Mouse (Mus musculus): ENCODE results near the gene Elovl5. TPM values are rescaled to one million over a fixed set of nuclear protein-coding genes. Genes with fewer than 3 reads are reported as not detected.

The Elovl5 gene
- polyA plus RNA-seq, 1 experiment from 2014 or later = 72.7 TPM

GRCm38 (mm10) chr9:78012681-78013080 lies 95.5 kb downstream of the Elovl5 start:
- Histone ChIP-seq H3K27me3 (ENCODE audit: insufficient read depth, poor library complexity, severe bottlenecking) (no peaks in the 10 kb centered on the region), H3K9me3 (no peaks in the 10 kb centered on the region), H3K36me3 (no peaks in the 10 kb centered on the region), H3K27ac (no peak overlapping the region), H3K4me1 (replicated peaks) (peaks cover 7% of the 10 kb centered on the region), H3K4me3 (no peak overlapping the region)
- 91% methylated on average over 5 of the region's 5 CpGs for WGBS
- no peak for DNase-seq (ENCODE audit: low spot score)

- Histone ChIP-seq H3K4me1 (replicated peaks) (peaks cover 13% of the 10 kb centered on the region), H3K36me3 (no peaks in the 10 kb centered on the region), H3K27me3 (ENCODE audit: insufficient read depth, poor library complexity, severe bottlenecking) (0 out of 2 replicates have a peak, but pooled peaks cover 5% of the 10 kb centered on the region), H3K27ac (no peak overlapping the region), H3K4me3 (no peak overlapping the region), H3K9me3 (no peaks in the 10 kb centered on the region)
- DNase-seq (ENCODE audit: low spot score) = no peak
- 42% methylated on average over 1 of the region's 1 CpGs for WGBS
Measured at GRCm38 (mm10) chr9:78013813-78014212, 96.6 kb downstream of the Elovl5 start.

- 0 out of 2 replicates have a peak, but pooled peaks cover 5% of the 10 kb centered on the region for H3K27me3 ChIP-seq (ENCODE audit: insufficient read depth, poor library complexity, severe bottlenecking)
- WGBS = 82% methylated on average over 7 of the region's 7 CpGs
- no peaks in the 10 kb centered on the region for H3K9me3 ChIP-seq
- H3K4me3 ChIP-seq = no peak overlapping the region
- no peaks in the 10 kb centered on the region for H3K36me3 ChIP-seq
- H3K27ac ChIP-seq = no peak overlapping the region
- no peak for DNase-seq (ENCODE audit: low spot score)
- H3K4me1 ChIP-seq (replicated peaks) = peaks cover 20% of the 10 kb centered on the region
Measured at GRCm38 (mm10) chr9:78015816-78016215, 98.7 kb downstream of the Elovl5 start.

- Histone ChIP-seq H3K27ac (no peak overlapping the region), H3K4me1 (replicated peaks) (peaks cover 24% of the 10 kb centered on the region), H3K9me3 (no peaks in the 10 kb centered on the region), H3K4me3 (no peak overlapping the region), H3K36me3 (no peaks in the 10 kb centered on the region), H3K27me3 (ENCODE audit: insufficient read depth, poor library complexity, severe bottlenecking) (0 out of 2 replicates have a peak, but pooled peaks cover 5% of the 10 kb centered on the region)
- no peak for DNase-seq (ENCODE audit: low spot score)
- WGBS = 67% methylated on average over 15 of the region's 15 CpGs
Measured at GRCm38 (mm10) chr9:78016288-78016687, 99.1 kb downstream of the Elovl5 start.

- WGBS = 16% methylated on average over 9 of the region's 9 CpGs
- Histone ChIP-seq H3K36me3 (no peaks in the 10 kb centered on the region), H3K4me1 (replicated peaks) (peaks cover 34% of the 10 kb centered on the region), H3K27me3 (ENCODE audit: insufficient read depth, poor library complexity, severe bottlenecking) (peaks cover 17% of the 10 kb centered on the region), H3K9me3 (no peaks in the 10 kb centered on the region), H3K27ac (peak overlapping the region; percentile 62), H3K4me3 (no peak overlapping the region)
- peak; percentile 71 for DNase-seq (ENCODE audit: low spot score)
Measured at GRCm38 (mm10) chr9:78021256-78021655, 104.1 kb downstream of the Elovl5 start.

- Histone ChIP-seq H3K27me3 (ENCODE audit: insufficient read depth, poor library complexity, severe bottlenecking) (peaks cover 17% of the 10 kb centered on the region), H3K4me3 (no peak overlapping the region), H3K9me3 (no peaks in the 10 kb centered on the region), H3K4me1 (replicated peaks) (peaks cover 27% of the 10 kb centered on the region), H3K36me3 (no peaks in the 10 kb centered on the region), H3K27ac (peak overlapping the region; percentile 62)
- WGBS = 79% methylated on average over 8 of the region's 8 CpGs
- DNase-seq (ENCODE audit: low spot score) = no peak
Measured at GRCm38 (mm10) chr9:78022187-78022945, 105.2 kb downstream of the Elovl5 start.

- Histone ChIP-seq H3K27me3 (ENCODE audit: insufficient read depth, poor library complexity, severe bottlenecking) (peaks cover 12% of the 10 kb centered on the region), H3K36me3 (no peaks in the 10 kb centered on the region), H3K4me1 (replicated peaks) (peaks cover 21% of the 10 kb centered on the region), H3K4me3 (no peak overlapping the region), H3K27ac (no peak overlapping the region), H3K9me3 (no peaks in the 10 kb centered on the region)
- 19% methylated on average over 3 of the region's 3 CpGs for WGBS
- DNase-seq (ENCODE audit: low spot score) = peak; percentile 61
Measured at GRCm38 (mm10) chr9:78024823-78025222, 107.7 kb downstream of the Elovl5 start.

- H3K9me3 ChIP-seq = no peaks in the 10 kb centered on the region
- no peak overlapping the region for H3K4me3 ChIP-seq
- H3K27ac ChIP-seq = no peak overlapping the region
- H3K36me3 ChIP-seq = no peaks in the 10 kb centered on the region
- H3K4me1 ChIP-seq (replicated peaks) = peaks cover 2% of the 10 kb centered on the region
- no peak for DNase-seq (ENCODE audit: low spot score)
- peaks cover 5% of the 10 kb centered on the region for H3K27me3 ChIP-seq (ENCODE audit: insufficient read depth, poor library complexity, severe bottlenecking)
- 82% methylated on average over 3 of the region's 3 CpGs for WGBS
Measured at GRCm38 (mm10) chr9:78027099-78027498, 109.9 kb downstream of the Elovl5 start.

GRCm38 (mm10) chr9:78030835-78031456 lies 113.8 kb downstream of the Elovl5 start:
- H3K4me3 ChIP-seq = no peak overlapping the region
- H3K27ac ChIP-seq = no peak overlapping the region
- no peaks in the 10 kb centered on the region for H3K9me3 ChIP-seq
- no peaks in the 10 kb centered on the region for H3K36me3 ChIP-seq
- no peaks in the 10 kb centered on the region for H3K4me1 ChIP-seq (replicated peaks)
- no peak for DNase-seq (ENCODE audit: low spot score)
- H3K27me3 ChIP-seq (ENCODE audit: insufficient read depth, poor library complexity, severe bottlenecking) = no peaks in the 10 kb centered on the region
- 90% methylated on average over 10 of the region's 10 CpGs for WGBS

- Histone ChIP-seq H3K4me3 (no peak overlapping the region), H3K27me3 (ENCODE audit: insufficient read depth, poor library complexity, severe bottlenecking) (no peaks in the 10 kb centered on the region), H3K9me3 (no peaks in the 10 kb centered on the region), H3K27ac (no peak overlapping the region), H3K4me1 (replicated peaks) (no peaks in the 10 kb centered on the region), H3K36me3 (no peaks in the 10 kb centered on the region)
- 91% methylated on average over 4 of the region's 4 CpGs for WGBS
- DNase-seq (ENCODE audit: low spot score) = no peak
Measured at GRCm38 (mm10) chr9:78032930-78033329, 115.8 kb downstream of the Elovl5 start.

Other genes starting within 250 kb of the Elovl5 start
- 13.9 and 17.4 TPM in 2 replicates for gene Gclc, start 162.8 kb upstream of the Elovl5 start, polyA plus RNA-seq (2016; fragmentation: Nextera tagmentation; extraction: Ambion mirVana)
- 0.21 TPM in 1 of 2 replicates, not detected in the other for gene Gcm1, start 134.6 kb downstream of the Elovl5 start, polyA plus RNA-seq (2016; fragmentation: Nextera tagmentation; extraction: Ambion mirVana)
- gene Fbxo9, start 191.7 kb downstream of the Elovl5 start, polyA plus RNA-seq (2016; fragmentation: Nextera tagmentation; extraction: Ambion mirVana) = 25.0 and 27.8 TPM in 2 replicates
- 37.7 and 39.1 TPM in 2 replicates for gene Ick, start 191.8 kb downstream of the Elovl5 start, polyA plus RNA-seq (2016; fragmentation: Nextera tagmentation; extraction: Ambion mirVana)